Mouse (Mus musculus): ENCODE measurements around the gene E330021D16Rik.

GRCm38 (mm10) chr6:136376097-136376496 is 39.3 kb downstream of the E330021D16Rik start:
- TF ChIP-seq CTCF (IDR thresholded peaks at IDR 0.05; ENCODE audit: control insufficient read depth, insufficient read depth, insufficient replicate concordance, low read depth, low read length): no peak
- no peak for TF ChIP-seq POLR2A (IDR thresholded peaks at IDR 0.05; ENCODE audit: control insufficient read depth, low read depth, low read length)

Measured in testis, adult 2 months (tissue).